Comparison of ENCODE assay signal across 10 mouse cellular contexts in genomic region chr6:118015971-118016370, GRCm38 (mm10). TPM values are rescaled to one million over a fixed set of nuclear protein-coding genes. Genes with fewer than 3 reads are reported as not detected.
DNase-seq lines count a peak whose midpoint lies in the region; ATAC-seq and TF ChIP-seq lines count a peak whose summit lies in the region.
"Had no signal": no experiment of that assay in that cellular context is flagged by ENCODE, and none has a peak within 500 bp of the region (broad histone marks: within the 10 kb centered on the region; RNA-seq: fewer than 3 reads in every experiment).

No protein-coding gene starts in this region.

- intact Hi-C loops in heart, adult 2 months (cut with DNase I) = no loop called here

- no peak overlapping the region for H3K9ac ChIP-seq in hindbrain, postnatal 0 days (replicated peaks; ENCODE audit: low read length)
- no peak overlapping the region for H3K9ac ChIP-seq in midbrain, embryonic 15.5 days
- H3K9ac ChIP-seq in heart, adult 2 months (ENCODE audit: low read depth, low read length) = no peak overlapping the region

- no peak overlapping the region for H3K4me2 ChIP-seq in hindbrain, postnatal 0 days (ENCODE audit: low read depth, low read length)
- H3K4me2 ChIP-seq in midbrain, embryonic 15.5 days = peak overlapping the region; percentile 14; the same call in 1 of the 2 replicates

- peak; percentile 46; the same call in 1 of the 2 replicates for ATAC-seq in hindbrain, postnatal 0 days
- peak; percentile 82 for ATAC-seq in midbrain, embryonic 15.5 days (replicated peaks)

- TF ChIP-seq EP300 in heart, adult 2 months (IDR thresholded peaks at IDR 0.05; ENCODE audit: insufficient read depth, low read depth, low read length) = no peak

- H3K27ac ChIP-seq in hindbrain, postnatal 0 days = peak overlapping the region; percentile 41; the same call in 1 of the 2 replicates
- H3K27ac ChIP-seq in midbrain, embryonic 15.5 days = peak overlapping the region; percentile 79
- H3K27ac ChIP-seq in heart, adult 2 months = no peak overlapping the region

- no peak for TF ChIP-seq POLR2A in heart, adult 2 months (IDR thresholded peaks at IDR 0.05; ENCODE audit: insufficient read depth, low read depth, low read length)

- peak; percentile 30 for DNase-seq in R1 (ENCODE audit: low read depth, low spot score)
- peak; percentile 28 for DNase-seq in embryo, embryonic 11 days
- peak; percentile 80 for DNase-seq in hindbrain, postnatal 0 days (ENCODE audit: low spot score)
- no peak for DNase-seq in urinary bladder, postnatal 14 days (ENCODE audit: low spot score)
- DNase-seq in ovary, postnatal 10 days (ENCODE audit: low spot score) = no peak
- DNase-seq in adrenal gland, postnatal 25 days = no peak
- DNase-seq in heart, adult 2 months = no peak
- DNase-seq: kidney, postnatal 36 days; lung, adult 18-20 months had no signal

- TF ChIP-seq CTCF in hindbrain, postnatal 0 days (IDR thresholded peaks at IDR 0.05; ENCODE audit: low read depth) = no peak
- TF ChIP-seq CTCF in heart, adult 2 months (IDR thresholded peaks at IDR 0.05) = no peak

- 39% methylated on average over 3 of the region's 3 CpGs for WGBS in hindbrain, postnatal 0 days
- WGBS in midbrain, embryonic 15.5 days = 27% methylated on average over 3 of the region's 3 CpGs
- 59% methylated on average over 3 of the region's 3 CpGs for WGBS in heart, adult 2 months

- H3K36me3 ChIP-seq in hindbrain, postnatal 0 days (ENCODE audit: insufficient read depth, low read length) = no peaks in the 10 kb centered on the region
- no peaks in the 10 kb centered on the region for H3K36me3 ChIP-seq in midbrain, embryonic 15.5 days (replicated peaks)
- no peaks in the 10 kb centered on the region for H3K36me3 ChIP-seq in heart, adult 2 months (ENCODE audit: control insufficient read depth, insufficient read depth, low read length)

- H3K9me3 ChIP-seq in hindbrain, postnatal 0 days (ENCODE audit: low read length) = no peaks in the 10 kb centered on the region
- no peaks in the 10 kb centered on the region for H3K9me3 ChIP-seq in midbrain, embryonic 15.5 days

- H3K27me3 ChIP-seq in hindbrain, postnatal 0 days (ENCODE audit: insufficient read depth, low read length) = no peaks in the 10 kb centered on the region
- peaks cover 8% of the 10 kb centered on the region; the same call in 1 of the 2 replicates for H3K27me3 ChIP-seq in midbrain, embryonic 15.5 days (replicated peaks)
- H3K27me3 ChIP-seq in heart, adult 2 months (ENCODE audit: control insufficient read depth, insufficient read depth, low read length) = peaks cover 8% of the 10 kb centered on the region

- peaks cover 22% of the 10 kb centered on the region; the same call in 1 of the 2 replicates for H3K4me1 ChIP-seq in hindbrain, postnatal 0 days (ENCODE audit: insufficient read depth, low read length)
- peaks cover 48% of the 10 kb centered on the region for H3K4me1 ChIP-seq in midbrain, embryonic 15.5 days
- H3K4me1 ChIP-seq in heart, adult 2 months (ENCODE audit: control insufficient read depth, insufficient read depth, low read length) = no peaks in the 10 kb centered on the region

- no peaks in the 10 kb centered on the region for H3K79me2 ChIP-seq in heart, adult 2 months (replicated peaks; ENCODE audit: control insufficient read depth, insufficient read depth, low read length)

- H3K4me3 ChIP-seq in hindbrain, postnatal 0 days (ENCODE audit: low read length) = no peak overlapping the region
- H3K4me3 ChIP-seq in midbrain, embryonic 15.5 days = no peak overlapping the region
- H3K4me3 ChIP-seq in heart, adult 2 months = no peak overlapping the region

RNA-seq across cellular contexts. Expression of gene Rasgef1a, which starts 4.7 kb away (rescaled TPM):
- total RNA-seq in hindbrain, postnatal 0 days (2014; rRNA removed) = 12.5 and 14.3 TPM in 2 replicates
- 6.5 and 7.0 TPM in 2 replicates for polyA plus RNA-seq in hindbrain, postnatal 0 days (2015; fragmentation: Nextera tagmentation; extraction: Ambion mirVana)
- polyA plus RNA-seq in midbrain, embryonic 15.5 days (2015; fragmentation: Nextera tagmentation; extraction: Ambion mirVana) = 5.8 and 6.6 TPM in 2 replicates
- total RNA-seq in adrenal gland, postnatal 25 days (2021) = 0.15 TPM in 1 of 2 replicates, not detected in the other
- under 1 TPM; 0.18 to 0.37 TPM for total RNA-seq in heart, adult 2 months (2021)
- 0.26 and 0.37 TPM in 2 replicates for polyA plus RNA-seq in heart, adult 2 months (2012; rRNA removed)

Comparison
In these comparisons a context has a peak if more than half of its experiments do, and no peak if none do; other contexts are left out.
1. DNase-seq: peak in R1 (single experiment), embryo, embryonic 11 days (single experiment) and hindbrain, postnatal 0 days (single experiment); none in urinary bladder, postnatal 14 days (single experiment), ovary, postnatal 10 days (single experiment), adrenal gland, postnatal 25 days (single experiment) and heart, adult 2 months (0 of 2).